Mouse (Mus musculus): ENCODE results near the gene Slc8a3.
"Not testable (repeated sequence)": the region's sequence is repeated elsewhere in the genome, so short reads cannot be mapped to it uniquely, and the experiment has no call there.

Gene Slc8a3

DNA sequence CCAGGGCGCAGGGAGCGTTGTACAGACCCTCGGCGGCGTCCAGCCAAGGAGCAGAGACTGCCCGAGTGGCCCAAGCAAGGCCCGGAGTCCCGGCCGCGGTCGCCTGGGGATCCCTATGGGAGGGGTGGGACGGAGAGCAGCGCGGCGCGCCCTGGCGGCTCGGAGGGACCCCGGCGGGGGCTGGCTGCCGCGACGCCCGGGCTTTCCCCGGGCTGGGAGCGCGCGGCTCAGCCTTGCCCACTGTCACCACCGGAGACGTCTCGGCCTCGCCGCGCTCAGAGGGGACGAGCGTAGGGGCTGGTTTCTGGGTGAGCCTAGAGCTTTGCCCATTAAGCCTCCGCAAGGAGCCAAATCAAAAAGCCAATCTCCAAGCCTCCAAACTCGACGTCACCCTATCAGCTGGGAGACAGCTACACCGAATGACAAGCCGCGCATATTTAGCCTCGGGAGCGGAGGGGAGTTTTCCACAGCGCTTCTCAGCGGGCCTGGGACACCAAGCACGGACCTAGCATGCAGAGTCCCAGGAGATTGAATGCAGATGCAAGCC is at the start of gene Slc8a3:
Slc8a3 (minus strand) TSS at position 306 of the 547 bp plus-strand sequence.
- peak; percentile 54 for DNase-seq (ENCODE audit: low read depth, low spot score)

DNA sequence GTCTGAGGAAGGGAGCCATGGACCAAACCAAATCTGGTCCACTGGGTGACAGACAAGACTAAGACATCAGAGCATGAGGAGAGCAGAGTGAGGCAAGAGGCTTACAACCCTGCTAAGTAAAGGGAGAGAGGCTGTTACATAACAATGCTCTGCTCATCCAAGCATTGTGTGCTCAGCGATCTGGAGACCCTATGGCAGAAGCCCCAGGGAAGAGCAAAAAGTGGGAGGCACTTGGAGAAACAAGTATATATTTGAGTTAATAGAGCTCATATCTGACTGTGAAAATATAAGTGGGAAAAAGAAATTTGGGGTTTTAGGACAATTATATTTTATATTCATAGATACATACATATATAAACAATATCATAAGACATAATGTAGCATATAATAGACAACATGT is 46.4 kb upstream of the Slc8a3 start, which contains the start of gene Gm4787:
Gm4787 (minus strand) TSS at position 101 of the 400 bp plus-strand sequence.
- DNase-seq (ENCODE audit: low read depth, low spot score), result not testable (repeated sequence)

DNA sequence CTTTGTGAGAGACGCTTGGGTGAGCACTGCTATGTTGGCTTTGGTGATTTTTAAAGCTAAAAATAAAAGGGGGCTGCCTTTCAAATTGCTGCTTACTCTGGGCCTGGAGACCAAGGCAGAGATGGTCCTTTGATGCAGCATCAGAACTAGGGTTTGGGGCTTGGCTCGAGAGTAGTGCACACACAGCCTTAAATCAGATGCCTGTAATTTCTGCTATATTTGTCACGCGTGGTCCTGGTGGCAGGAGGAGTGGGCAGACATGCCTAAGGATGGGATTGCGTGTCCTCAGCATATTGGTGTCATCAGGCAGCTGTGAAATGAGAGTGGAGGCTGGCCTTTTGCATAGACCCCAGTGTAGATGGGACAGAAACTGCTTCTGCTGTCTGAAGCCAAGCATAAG is 861 bp upstream of the Slc8a3 start:
- DNase-seq (ENCODE audit: low read depth, low spot score), result no peak

DNA sequence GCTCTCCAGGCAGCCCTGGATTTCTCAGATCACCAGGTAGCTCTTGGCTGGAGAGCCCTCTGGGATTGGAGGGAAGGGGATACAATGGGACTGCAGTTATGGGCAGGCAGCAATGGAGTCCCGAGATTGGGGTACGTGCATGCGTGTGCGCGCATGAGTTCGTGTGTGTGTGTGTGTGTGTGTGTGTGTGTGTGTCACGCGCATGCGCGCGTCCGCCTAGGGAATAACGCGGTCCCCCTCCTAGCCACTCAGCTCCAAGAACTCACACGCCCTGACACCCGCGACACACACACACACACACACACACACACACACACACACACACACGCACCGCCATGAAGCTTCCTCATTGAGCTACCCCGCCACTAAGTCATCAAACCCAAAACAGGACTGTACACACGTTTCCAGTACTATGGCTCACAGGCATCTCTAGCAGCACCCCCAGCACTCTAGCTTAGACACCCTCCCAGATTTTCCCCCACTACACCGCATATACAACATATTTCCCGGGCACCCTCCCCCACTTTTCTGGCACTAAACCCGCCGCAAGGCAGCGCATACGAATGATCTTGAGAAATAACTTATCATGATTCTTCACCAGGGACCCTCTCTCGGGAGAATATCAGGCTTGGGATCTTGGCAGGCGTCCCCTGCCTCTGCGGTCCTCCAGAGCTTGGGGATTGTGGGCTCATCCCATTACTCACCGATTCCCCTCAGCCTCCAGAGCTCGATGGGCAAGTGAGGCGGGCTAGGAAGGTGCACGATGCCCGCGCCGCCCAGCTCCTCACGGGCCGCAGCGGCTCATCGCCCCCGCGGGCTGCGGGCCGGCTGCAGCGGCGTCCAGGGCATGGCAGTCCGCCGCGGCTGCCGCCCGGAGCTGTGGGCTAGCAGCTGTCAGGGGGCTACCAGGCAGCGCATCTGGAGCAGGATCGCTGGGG is 774 bp downstream of the Slc8a3 start:
- peak; percentile 72 for DNase-seq (ENCODE audit: low read depth, low spot score)

DNA sequence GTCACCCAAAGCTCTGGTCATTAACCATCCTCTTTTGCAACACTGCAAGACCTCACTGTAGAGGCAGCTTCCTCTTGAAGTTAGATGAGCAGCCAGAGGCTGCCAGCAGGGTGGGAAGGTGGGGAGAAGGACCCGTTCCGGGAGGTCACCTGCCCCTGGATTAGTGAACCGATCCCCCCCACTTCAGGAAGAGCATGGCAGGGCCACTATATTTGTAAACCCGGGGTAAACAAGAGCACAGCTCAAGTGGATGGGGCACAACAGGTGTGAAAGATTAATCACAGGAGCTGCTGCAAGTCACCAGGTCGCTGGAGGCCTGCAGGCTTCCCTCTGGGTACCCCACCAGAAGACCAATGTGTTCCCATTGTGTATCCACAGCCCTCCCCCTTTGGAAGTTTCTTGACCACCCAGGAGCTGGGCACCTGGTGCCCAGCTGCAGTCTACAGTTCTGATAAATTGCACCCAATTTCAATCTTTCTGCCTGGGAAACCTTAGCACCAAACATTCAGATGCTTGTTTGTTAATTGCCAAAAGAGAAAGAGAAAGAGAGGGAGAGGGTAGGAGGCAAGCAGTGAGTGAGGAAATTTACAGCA is 1.8 kb downstream of the Slc8a3 start:
- DNase-seq (ENCODE audit: low read depth, low spot score), result peak; percentile 20

DNA sequence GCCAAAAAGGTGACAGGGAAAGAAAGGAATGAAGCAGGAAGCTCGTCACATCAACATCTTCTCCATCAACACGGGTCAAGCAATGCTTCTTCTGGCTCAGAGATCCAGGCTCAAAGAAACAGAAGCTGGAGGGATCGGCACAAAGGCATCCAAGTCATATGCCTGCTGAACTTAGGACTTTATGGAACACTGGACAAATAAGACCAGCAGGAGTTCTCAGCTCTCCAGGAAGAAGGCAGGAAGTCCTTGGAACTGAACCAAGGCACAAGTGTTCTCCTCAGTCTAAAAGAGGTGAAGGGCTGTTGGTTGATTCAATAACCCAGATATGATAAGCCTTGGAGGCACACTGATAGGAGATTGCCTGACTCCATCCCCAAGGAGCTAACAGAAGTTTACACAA is 8.0 kb downstream of the Slc8a3 start:
- no peak for DNase-seq (ENCODE audit: low read depth, low spot score)

DNA sequence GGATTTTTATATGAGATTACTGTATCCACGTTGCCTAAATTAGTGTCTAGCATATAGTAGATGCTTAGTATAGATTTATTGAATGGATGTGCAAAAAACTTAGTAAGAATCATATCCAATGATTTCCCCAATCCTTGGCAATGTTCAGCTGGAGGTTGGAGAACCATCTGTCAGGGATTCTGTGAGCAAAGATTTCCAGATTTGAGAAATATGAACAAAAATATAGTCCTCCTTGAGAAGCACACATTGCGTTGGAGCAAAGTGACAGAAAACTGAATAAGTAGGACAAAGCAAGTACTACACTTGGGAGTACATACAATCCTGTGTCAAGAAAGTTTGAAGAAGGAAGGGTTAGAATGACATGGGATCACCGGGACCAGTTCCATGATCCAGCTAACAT is 8.9 kb downstream of the Slc8a3 start:
- DNase-seq (ENCODE audit: low read depth, low spot score), result no peak

DNA sequence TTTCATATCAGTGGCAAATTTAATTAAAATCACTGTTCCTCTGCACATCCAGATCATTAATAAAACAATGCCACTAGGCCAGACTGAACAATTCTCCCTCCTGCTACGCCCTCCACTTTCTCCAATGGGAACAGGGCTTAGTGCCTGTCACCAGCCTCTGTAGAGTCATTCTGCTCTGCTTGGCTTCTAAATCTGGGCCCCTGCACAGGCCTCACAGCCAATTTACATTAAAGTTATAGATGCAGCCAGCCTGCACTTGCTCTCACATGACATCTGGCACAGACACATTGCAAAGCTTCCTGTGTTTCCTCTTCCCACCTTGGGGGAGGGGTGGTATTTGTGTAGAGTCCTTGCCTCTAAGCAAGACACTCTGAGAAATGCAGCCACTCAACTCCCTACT is 12.0 kb downstream of the Slc8a3 start:
- peak; percentile 4 for DNase-seq (ENCODE audit: low read depth, low spot score)

DNA sequence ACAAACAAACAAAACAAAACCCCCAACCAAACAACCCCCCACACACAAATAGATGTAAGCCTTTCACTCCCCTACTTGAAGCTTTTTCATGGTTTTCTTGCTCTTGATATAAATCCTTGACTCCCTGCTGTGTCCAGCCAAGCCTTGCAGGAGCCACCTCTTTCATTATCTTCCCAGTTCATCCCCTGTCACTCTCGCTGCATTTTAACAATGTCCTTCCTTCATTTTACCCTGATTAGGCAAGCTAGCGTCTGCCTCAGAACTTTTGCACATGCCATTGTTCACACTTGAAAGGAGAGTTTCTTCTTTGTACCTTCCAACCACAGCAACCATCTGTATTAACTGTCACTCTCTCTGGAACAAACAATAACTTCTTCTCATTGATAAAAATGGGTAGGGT is 15.2 kb downstream of the Slc8a3 start:
- peak; percentile 10 for DNase-seq (ENCODE audit: low read depth, low spot score)

DNA sequence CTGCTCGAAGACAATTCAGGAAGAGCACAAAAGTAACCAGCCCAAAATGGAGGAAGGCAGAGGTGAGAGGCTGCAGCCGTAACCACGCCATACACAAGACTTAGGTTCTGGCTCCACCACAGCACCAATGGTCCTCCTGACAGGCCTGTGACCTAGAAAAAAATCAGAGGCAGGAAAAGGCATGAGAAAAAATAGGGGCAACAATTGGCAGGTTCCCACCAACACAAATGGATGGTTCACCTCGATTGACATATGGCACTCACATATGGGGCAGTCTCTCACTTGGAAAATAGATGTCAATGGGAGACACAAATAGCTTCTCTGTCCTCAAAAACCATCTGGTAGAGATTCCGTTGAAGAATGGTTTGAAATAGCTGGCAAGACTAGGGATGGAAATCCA is 17.0 kb downstream of the Slc8a3 start:
- no peak for DNase-seq (ENCODE audit: low read depth, low spot score)

DNA sequence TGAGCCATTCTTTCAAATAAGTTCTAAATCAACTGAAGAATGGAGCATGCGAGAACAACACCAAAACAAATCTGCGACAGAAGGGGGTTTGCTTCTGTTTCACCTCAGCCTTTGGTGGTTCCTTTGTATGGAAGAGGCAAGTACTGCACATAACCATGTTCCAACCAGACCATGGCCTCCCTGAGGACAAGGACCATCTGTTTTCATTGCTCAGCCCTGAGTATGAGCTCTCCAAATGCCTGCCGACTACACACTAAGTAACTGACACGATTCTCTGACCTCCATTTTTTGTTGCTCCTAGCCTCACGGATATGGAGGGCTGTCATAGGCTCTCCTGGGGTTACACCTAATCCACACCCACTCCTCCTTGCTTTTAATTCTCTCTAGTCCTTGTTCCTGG is 29.4 kb downstream of the Slc8a3 start:
- no peak for DNase-seq (ENCODE audit: low read depth, low spot score)

DNA sequence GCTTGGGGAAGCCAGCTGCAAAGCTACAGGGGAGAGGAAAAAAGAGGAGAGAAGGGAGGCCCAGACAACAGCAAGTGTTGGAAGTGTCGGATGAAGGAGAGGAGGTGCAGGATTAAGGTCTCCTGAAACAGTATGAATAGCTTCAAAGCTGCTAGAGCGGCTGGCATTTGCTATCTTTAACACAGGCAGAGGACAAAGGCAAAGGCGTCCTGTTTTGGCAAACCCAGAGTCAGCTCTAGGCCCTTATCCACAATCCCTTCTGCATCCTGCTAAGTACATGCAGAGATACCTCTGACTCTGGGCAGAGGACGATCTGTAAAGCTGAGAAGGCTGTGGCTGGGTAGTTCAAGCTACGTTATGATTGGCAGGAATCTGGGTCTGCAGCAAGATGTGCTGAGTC is 38.4 kb downstream of the Slc8a3 start:
- DNase-seq (ENCODE audit: low read depth, low spot score), result no peak

DNA sequence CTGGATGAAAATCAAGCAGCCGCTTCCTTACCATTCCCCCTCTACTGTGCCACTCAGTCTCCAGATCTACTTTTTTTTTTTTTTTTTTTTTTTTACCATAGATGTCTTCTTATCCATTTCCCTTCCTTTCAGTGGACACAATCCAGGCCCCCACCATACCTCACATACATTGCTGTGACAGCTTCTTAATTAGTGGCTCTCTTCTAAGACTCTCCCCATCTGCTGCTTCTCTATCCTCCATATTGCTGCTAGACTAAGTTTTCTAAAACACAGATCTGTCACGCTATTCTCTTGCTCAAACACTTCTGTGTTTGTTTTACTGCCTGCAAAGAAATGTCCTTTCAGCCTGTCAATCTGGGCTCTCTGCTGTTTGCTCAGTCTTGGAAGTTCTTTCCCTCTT is 54.9 kb downstream of the Slc8a3 start:
- no peak for DNase-seq (ENCODE audit: low read depth, low spot score)

DNA sequence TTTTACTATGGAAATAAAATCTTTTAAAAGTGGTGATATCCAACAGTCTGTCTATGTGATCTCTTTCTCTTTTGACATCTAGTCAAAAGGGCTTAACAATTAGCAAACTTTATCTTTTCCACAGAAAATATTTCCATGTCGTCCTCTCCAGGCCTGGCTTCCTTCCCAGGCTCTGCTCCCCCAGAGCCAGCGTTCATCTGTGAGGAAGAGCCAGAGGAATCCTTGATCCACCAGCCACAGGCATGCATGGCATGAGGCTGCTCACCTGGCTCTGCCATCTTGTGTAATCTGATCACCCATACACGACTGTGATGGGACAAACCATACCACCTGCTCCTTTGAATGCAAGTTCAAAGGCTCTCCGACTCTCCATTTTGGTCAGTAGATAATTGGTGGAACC is 58.4 kb downstream of the Slc8a3 start:
- DNase-seq (ENCODE audit: low read depth, low spot score), result no peak

DNA sequence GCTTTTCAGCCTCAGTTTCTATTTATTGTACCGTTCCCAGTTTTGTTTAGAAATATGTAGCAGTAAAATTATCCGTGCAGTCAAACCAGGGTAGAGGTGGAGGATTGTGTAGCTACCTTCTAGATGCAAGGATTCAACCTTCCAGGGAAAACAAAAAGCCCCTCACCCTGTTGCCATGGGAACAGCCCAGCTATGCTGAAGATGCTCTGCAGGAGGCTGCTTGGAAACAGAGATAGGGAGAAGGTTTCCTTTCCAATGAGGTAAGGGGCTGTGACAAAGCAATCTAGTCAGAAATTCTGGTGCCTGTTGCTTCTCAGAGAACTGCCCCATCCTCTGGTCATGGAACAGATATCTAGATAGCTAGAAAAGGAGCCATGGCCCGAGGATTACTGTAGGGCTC is 59.6 kb downstream of the Slc8a3 start:
- DNase-seq (ENCODE audit: low read depth, low spot score), result peak; percentile 21

DNA sequence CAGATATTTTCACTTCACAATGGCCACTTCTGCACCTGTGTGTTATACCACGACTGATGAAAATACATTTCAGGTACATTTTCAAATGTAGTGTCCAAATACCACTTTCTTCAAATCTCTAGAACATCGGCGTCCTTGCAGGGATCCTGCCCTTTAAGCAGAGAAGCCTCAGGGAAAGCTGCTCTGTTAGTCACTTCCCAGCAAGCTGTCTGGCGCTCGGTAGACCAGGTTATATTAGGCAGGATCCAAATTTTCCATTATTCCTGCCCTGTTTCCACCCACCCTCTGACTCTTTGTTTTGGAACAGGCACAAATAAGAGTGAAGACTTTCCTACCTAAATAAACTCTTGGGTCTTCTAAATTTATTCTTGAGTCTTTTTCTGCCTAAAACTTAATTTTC is 63.7 kb downstream of the Slc8a3 start:
- DNase-seq (ENCODE audit: low read depth, low spot score), result no peak

DNA sequence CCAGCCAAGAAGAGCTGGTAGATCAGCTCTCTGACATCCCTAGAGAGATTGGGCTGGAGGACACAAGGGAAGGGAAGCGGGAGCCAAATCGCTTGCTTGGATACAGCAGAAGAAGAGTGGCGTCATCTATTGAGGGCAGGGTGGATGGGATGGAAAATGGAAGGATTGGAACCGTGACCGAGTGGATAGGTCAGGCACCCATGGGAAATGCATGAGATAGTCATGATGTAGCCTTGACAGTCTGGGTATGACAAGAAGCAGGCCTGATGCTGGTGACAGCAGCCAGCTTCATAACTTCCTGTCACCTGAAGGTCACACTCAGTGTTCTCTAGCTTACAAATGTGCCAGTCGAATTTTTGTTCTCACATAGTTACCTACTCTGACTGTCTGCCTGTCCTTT is 70.2 kb downstream of the Slc8a3 start:
- DNase-seq (ENCODE audit: low read depth, low spot score), result no peak

DNA sequence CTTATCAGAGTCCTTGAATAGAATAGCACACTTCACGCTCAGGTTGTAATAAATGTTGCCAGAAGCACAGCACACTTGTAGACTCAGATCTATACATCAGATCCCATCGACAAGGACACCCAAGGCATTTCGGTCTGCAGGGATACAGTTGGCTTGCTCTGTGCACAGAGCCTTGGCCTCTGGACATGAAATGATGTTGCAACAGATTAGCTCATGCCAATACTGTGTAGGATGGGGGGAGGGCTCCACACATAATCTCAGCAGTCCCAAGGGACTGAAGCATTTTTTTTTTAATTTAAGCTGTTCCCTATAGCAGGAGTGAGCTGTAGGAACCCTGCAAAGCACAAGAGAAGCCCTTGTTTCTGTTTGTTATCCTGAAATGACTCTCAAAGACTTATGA is 74.8 kb downstream of the Slc8a3 start:
- no peak for DNase-seq (ENCODE audit: low read depth, low spot score)

DNA sequence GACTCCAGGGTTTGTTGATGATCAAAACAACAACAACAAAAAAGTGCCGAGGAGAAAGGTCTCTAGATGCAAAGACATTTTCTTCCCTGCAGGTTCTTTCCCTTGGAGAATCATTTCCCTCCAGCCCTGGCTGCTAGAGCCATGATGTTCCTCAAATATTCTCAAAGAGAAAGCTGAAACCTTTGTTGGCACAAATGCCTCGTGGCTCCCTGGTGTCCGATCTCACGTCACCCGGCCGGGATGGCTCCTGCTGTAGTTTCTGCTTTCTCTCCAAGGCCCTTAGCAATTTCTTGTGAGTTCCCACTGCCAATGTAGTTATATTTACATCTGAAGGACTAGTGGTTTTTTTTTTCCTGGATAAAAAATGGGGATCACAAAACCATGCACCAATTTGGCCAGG is 87.6 kb downstream of the Slc8a3 start:
- no peak for DNase-seq (ENCODE audit: low read depth, low spot score)

DNA sequence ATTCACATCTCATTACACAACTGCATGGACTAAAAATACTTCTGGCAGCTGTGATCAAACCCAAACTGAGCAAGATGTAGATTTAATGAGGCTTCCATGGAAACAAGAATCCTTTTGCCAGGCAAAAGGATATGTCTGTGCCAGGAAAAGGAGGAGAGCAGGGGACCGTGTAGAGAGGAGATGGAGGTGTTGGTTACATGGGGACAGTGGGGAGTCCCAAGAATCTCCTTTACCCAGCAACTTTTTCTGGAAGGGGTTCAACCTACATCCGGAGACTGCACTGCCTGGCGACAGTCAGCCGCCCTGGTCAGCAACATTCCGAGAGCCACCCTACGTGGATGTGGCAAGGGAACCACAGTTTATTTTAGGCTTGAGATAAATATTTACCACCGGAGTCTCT is 88.0 kb downstream of the Slc8a3 start:
- DNase-seq (ENCODE audit: low read depth, low spot score), result no peak

DNA sequence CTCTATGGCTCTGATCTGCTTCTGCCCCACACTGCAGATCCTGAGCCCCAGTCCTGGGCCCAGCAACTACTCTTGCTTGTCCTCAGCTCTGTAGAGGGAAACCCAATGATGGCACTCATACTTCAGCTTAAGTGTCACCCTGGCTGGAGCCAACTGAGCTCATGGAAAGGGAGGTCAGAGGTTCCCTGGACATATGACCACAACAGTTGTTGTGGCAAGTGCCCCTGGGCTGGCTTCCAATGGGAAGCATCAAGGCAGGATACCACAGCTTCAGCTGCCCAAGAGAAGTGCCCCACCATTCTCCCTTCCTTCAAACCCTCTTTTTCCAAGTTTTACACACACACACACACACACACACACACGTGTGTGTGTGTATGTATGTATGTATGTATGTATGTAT is 88.5 kb downstream of the Slc8a3 start:
- DNase-seq (ENCODE audit: low read depth, low spot score), result no peak

DNA sequence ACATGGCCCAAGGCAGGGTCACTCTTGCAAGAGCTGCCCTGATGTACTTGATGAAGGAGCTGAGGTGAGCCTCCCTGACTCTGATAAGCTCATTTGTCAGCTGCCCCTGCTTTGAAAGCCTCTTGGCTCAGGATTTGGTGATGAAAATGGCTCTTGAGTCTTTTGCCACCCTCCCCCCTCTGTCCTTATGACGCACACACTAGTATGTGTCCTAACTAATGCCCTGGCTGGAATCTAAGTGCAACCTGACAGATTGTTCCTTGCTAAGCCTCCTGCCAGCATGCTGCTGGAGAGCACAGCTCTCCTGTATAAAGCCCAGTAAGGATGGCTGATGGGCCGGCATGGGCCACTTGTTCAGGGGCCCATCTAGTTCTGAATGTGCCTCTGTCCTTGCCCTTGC is 91.3 kb downstream of the Slc8a3 start:
- no peak for DNase-seq (ENCODE audit: low read depth, low spot score)

DNA sequence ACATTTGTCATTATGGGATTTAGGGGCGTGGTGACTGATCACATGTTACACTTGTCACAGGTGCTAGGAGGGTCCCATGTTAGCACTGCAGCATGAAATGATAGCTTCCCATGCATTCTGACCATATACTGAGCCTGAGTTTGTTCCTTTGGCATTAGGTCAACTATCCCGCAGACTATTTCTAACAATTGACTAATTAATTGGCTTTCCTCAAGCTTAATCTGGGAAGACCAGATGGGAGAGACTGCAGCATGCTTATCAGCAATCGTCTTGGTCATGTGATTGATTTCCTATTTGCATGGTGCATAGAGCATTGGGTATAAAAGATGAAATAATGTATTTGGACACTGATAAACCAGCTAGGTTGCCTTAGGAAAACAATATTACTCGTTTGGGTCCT is 91.9 kb downstream of the Slc8a3 start:
- DNase-seq (ENCODE audit: low read depth, low spot score), result no peak
